Mouse (Mus musculus) frontal cortex, adult 2 months (tissue): ENCODE measurements around the gene Lrrc8e. TPM values are rescaled to one million over a fixed set of nuclear protein-coding genes. Genes with fewer than 3 reads are reported as not detected.

Experiments
- polyA plus RNA-seq: library from polyadenylated mRNA; depleted of rRNA; stranded (reverse); fragments of >200 nt; gene quantifications from 2 replicates; pipeline ENCODE4 v1.2.3, GENCODE M21; 2012; rRNA removed

Gene Lrrc8e
- polyA plus RNA-seq, 1 experiment: 0.02 TPM

Other genes with a start within 250 kb of the Lrrc8e start
- gene Cd209f, start 121.0 kb upstream of the Lrrc8e start, polyA plus RNA-seq: 0.48 and 1.4 TPM in 2 replicates
- gene Cd209g, start 92.7 kb upstream of the Lrrc8e start, polyA plus RNA-seq: 0.38 and 0.58 TPM in 2 replicates
- 76.1 and 83.7 TPM in 2 replicates for gene Evi5l, start 60.3 kb upstream of the Lrrc8e start, polyA plus RNA-seq
- gene Prr36, start 9.4 kb upstream of the Lrrc8e start, polyA plus RNA-seq: 17.4 and 18.3 TPM in 2 replicates
- gene Map2k7, start 11.9 kb downstream of the Lrrc8e start, polyA plus RNA-seq: 67.1 and 68.3 TPM in 2 replicates
- 6.1 and 6.3 TPM in 2 replicates for gene Gm49320, start 12.0 kb downstream of the Lrrc8e start, polyA plus RNA-seq
- 37.1 and 54.6 TPM in 2 replicates for gene Tgfbr3l, start 21.4 kb downstream of the Lrrc8e start, polyA plus RNA-seq
- 45.3 and 48.2 TPM in 2 replicates for gene Snapc2, start 26.3 kb downstream of the Lrrc8e start, polyA plus RNA-seq
- 883 and 1,085 TPM in 2 replicates for gene Ctxn1, start 32.4 kb downstream of the Lrrc8e start, polyA plus RNA-seq
- 111 and 131 TPM in 2 replicates for gene Timm44, start 49.1 kb downstream of the Lrrc8e start, polyA plus RNA-seq
- gene Ccl25, start 98.4 kb downstream of the Lrrc8e start, polyA plus RNA-seq: 22.4 and 23.6 TPM in 2 replicates
- gene Elavl1, start 98.6 kb downstream of the Lrrc8e start, polyA plus RNA-seq: 39.9 and 40.2 TPM in 2 replicates